Mouse (Mus musculus) hindbrain, embryonic 16.5 days (tissue): ENCODE results near the gene Catsperz. TPM values are rescaled to one million over a fixed set of nuclear protein-coding genes. Genes with fewer than 3 reads are reported as not detected.

Source experiments
- ATAC-seq: fragments of 200-750 bp; cut with Nextera tagmentation; 2 replicates; pipeline ENCODE4 v1.8.0; 2017; ENCODE audit warnings: moderate TSS enrichment, moderate library complexity
- H3K27ac ChIP-seq: fragments of 300-500 bp; sonication (generic); 2 replicates; pipeline ENCODE4 v1.5.1; 2014; ENCODE audit warnings: low read depth, mild to moderate bottlenecking, control low read depth, low read length, moderate library complexity
- H3K27me3 ChIP-seq: fragments of 300-500 bp; sonication (generic); replicated peaks from 2 replicates; pipeline ENCODE4 v1.6.1; 2014; ENCODE audit warnings: low read length; ENCODE audit not compliant: control insufficient read depth, insufficient read depth
- H3K36me3 ChIP-seq: fragments of 300-500 bp; sonication (generic); 2 replicates; pipeline ENCODE4 v1.6.1; 2014; ENCODE audit warnings: mild to moderate bottlenecking, low read length, moderate library complexity, mixed read lengths; ENCODE audit not compliant: control insufficient read depth, insufficient read depth
- H3K4me1 ChIP-seq: fragments of 300-500 bp; sonication (generic); 2 replicates; pipeline ENCODE4 v1.6.1; 2014; ENCODE audit warnings: low read depth, low read length; ENCODE audit not compliant: control insufficient read depth, insufficient read depth
- H3K4me2 ChIP-seq: fragments of 300-500 bp; sonication (generic); 2 replicates; pipeline ENCODE4 v1.6.1; 2014; ENCODE audit warnings: mild to moderate bottlenecking, low read length, control low read depth, moderate library complexity
- H3K4me3 ChIP-seq: fragments of 300-500 bp; sonication (generic); 2 replicates; pipeline ENCODE4 v1.5.1; 2014; ENCODE audit warnings: mild to moderate bottlenecking, low read length, control low read depth, moderate library complexity
- H3K9ac ChIP-seq: fragments of 300-500 bp; sonication (generic); 2 replicates; pipeline ENCODE4 v1.6.1; 2014; ENCODE audit warnings: low read depth, mild to moderate bottlenecking, control low read depth, low read length, moderate library complexity
- H3K9me3 ChIP-seq: fragments of 300-500 bp; sonication (generic); 2 replicates; pipeline ENCODE4 v1.6.1; 2014; ENCODE audit warnings: mild to moderate bottlenecking, low read length, moderate library complexity; ENCODE audit not compliant: control insufficient read depth
- WGBS: fragments of 180-500 bp; shearing (Covaris S2); extraction: QIAGEN DNeasy Blood & Tissue Kit; methylation state at CpG from one replicate; pipeline ENCODE4 v1.1.7; 2014; 5-methylcytosine and 5-hydroxymethylcytosine counted together
- polyA plus RNA-seq: library from polyadenylated mRNA; unstranded; fragments of >200 nt; fragmentation: Nextera tagmentation; extraction: Ambion mirVana; gene quantifications from 2 replicates; pipeline ENCODE4 v1.2.1, GENCODE M21; 2015

Gene Catsperz
- polyA plus RNA-seq, 1 experiment from 2014 or later = 3.3 TPM

DNA sequence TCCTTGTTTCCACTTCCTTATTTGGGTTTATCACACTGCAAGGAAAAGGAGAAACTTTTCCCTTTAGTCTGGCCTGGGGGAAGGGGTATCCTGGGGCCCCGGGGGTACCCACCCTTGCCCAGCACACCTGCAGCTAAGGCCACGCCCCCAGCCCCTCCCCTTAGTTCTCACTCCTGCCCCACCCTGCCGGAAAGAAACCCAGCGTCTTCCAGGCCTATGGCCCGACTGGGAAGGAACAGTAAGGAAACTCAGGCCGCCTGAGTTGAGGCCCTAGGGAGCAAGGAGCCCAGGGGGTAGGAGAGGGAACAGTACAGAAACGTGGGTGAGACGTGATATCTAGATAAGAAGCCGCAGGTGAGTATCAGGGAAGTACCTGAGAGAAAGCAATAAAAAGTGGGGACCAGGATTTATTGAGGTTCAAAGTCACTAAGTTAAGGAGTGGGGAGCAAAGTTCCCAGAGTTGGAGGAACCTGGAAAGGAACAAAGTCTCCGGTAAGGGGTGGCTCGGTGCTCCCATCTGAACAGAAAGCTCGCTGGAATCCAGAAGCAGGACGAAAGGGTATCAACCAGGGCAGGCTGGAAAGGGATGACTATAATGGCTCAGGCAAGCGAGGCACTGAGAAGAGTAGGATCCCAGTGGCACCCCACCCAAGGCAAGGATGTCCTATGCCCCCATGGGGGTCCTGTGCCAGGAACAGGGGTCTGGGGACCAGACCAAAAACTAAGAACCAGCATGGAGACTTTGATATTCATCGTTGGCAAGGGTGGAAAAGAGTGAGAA, 43.5 kb upstream of the Catsperz start:
- H3K36me3 ChIP-seq = no peaks in the 10 kb centered on the region
- H3K4me2 ChIP-seq = peak overlapping the region; percentile 54
- H3K9me3 ChIP-seq = no peaks in the 10 kb centered on the region
- peaks cover 11% of the 10 kb centered on the region for H3K4me1 ChIP-seq
- no peak for ATAC-seq
- no peak overlapping the region for H3K27ac ChIP-seq
- H3K4me3 ChIP-seq = peak overlapping the region; percentile 49
- peaks cover 10% of the 10 kb centered on the region for H3K27me3 ChIP-seq
- 15% methylated on average over 15 of the region's 15 CpGs for WGBS
- peak overlapping the region; percentile 7; the same call in 1 of the 2 replicates for H3K9ac ChIP-seq

DNA sequence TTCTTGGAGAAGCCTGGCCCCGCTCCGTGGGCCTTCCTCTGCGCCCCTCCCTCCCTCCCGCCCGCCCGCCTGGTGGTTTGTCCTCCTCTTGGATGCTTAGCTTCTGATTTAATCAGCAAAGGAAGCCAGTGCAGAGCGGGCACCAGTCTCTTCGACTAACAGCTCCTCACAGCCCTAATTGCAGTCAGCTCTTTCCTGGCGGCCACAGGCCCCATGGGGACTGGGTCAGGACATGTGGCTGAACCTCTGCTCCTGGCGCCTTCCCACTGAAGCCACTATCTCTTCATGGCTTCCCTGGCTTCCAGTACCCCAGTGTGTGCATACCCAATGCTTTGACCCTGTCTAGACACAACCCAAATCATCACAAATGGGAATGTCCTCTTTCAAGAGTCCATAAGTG, 31.3 kb upstream of the Catsperz start:
- H3K27ac ChIP-seq = no peak overlapping the region
- peaks cover 6% of the 10 kb centered on the region; the same call in 1 of the 2 replicates for H3K36me3 ChIP-seq
- peaks cover 11% of the 10 kb centered on the region for H3K4me1 ChIP-seq
- no peaks in the 10 kb centered on the region for H3K9me3 ChIP-seq
- no peaks in the 10 kb centered on the region for H3K27me3 ChIP-seq
- H3K4me2 ChIP-seq = no peak overlapping the region
- no peak for ATAC-seq
- H3K4me3 ChIP-seq = no peak overlapping the region
- WGBS = 85% methylated on average over 10 of the region's 10 CpGs
- H3K9ac ChIP-seq = no peak overlapping the region

GRCm38 (mm10) chr19:6955424-6955823, 30.2 kb upstream of the Catsperz start:
- Histone ChIP-seq H3K27ac (no peak overlapping the region), H3K4me2 (no peak overlapping the region), H3K4me1 (peaks cover 11% of the 10 kb centered on the region), H3K9ac (no peak overlapping the region), H3K4me3 (no peak overlapping the region), H3K36me3 (peaks cover 6% of the 10 kb centered on the region; the same call in 1 of the 2 replicates), H3K9me3 (no peaks in the 10 kb centered on the region), H3K27me3 (no peaks in the 10 kb centered on the region)
- ATAC-seq = no peak
- 96% methylated on average over 7 of the region's 7 CpGs for WGBS

DNA sequence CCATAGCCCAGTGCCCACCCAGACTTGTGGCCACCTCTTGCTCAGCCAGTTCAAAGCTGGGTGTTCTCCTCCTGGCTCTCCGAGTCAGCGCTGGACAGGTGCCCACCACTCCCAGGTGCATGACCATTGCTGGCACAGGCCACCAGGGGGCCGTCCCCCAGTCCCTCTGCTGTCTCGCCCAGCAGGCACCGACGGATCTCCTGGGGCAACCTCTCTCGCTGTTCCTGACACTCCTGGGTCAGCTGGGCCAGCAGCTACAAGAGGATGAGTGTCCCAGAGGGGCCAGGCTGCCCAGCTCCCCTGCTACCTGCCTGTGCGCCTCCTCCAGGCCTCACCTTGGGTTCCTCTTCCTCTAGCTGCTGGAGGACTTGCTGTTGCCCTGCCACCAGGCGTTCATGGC, 28.9 kb upstream of the Catsperz start:
- H3K4me3 ChIP-seq = no peak overlapping the region

GRCm38 (mm10) chr19:6952712-6953037, 27.5 kb upstream of the Catsperz start:
- H3K9me3 ChIP-seq = no peaks in the 10 kb centered on the region
- no peaks in the 10 kb centered on the region for H3K27me3 ChIP-seq
- peak overlapping the region; percentile 61; the same call in 1 of the 2 replicates for H3K4me3 ChIP-seq
- 36% methylated on average over 3 of the region's 3 CpGs for WGBS
- H3K9ac ChIP-seq = peak overlapping the region; percentile 77
- peak overlapping the region; percentile 96 for H3K27ac ChIP-seq
- peaks cover 6% of the 10 kb centered on the region; the same call in 1 of the 2 replicates for H3K36me3 ChIP-seq
- peak overlapping the region; percentile 98 for H3K4me2 ChIP-seq
- ATAC-seq = no peak
- peaks cover 19% of the 10 kb centered on the region for H3K4me1 ChIP-seq

More for the DNA sequence above, 28.9 kb upstream of the Catsperz start:
- ATAC-seq = no peak
- Histone ChIP-seq H3K4me2 (no peak overlapping the region), H3K9ac (no peak overlapping the region), H3K36me3 (peaks cover 6% of the 10 kb centered on the region; the same call in 1 of the 2 replicates), H3K9me3 (no peaks in the 10 kb centered on the region), H3K27ac (no peak overlapping the region), H3K4me1 (peaks cover 19% of the 10 kb centered on the region), H3K27me3 (no peaks in the 10 kb centered on the region)
- WGBS = 56% methylated on average over 9 of the region's 9 CpGs

DNA sequence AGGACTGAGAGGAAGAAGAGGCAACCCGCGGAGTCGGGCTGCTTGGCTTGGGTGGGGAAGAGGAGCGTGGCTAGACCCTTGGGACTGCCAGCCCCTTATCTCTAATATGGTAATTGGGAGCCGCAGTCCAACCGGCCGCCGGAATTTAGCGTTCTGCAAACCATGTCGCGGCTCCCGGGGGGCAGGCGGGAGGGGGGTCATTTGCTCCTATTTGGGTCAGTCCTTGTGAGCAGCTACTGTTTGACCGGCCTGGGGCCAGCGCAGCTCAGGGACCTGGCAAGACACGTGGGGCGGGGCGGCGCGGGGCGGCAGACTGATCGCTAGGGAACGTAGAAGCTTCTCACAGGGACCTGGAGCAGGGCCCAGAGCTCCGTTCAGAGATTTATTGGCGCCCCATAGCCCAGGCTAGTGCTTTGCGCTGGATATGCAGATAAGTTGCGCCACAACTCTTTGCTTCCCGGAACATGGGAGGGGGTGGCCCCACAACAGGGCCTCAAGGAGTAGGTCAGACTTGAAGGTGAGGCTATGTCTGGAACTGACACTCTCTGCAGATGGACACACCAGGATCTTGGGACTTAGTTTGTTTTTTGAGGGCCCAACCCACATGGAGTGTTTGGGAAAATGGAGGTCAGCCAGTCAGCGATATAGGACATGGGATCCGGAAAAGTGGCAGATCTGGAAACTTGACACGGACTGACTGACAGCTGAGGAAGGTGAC, 27.0 kb upstream of the Catsperz start:
- no peaks in the 10 kb centered on the region for H3K9me3 ChIP-seq
- peaks cover 6% of the 10 kb centered on the region for H3K36me3 ChIP-seq
- H3K4me3 ChIP-seq = peak overlapping the region; percentile 61
- WGBS = 3% methylated on average over 31 of the region's 31 CpGs
- peak overlapping the region; percentile 77 for H3K9ac ChIP-seq
- no peaks in the 10 kb centered on the region for H3K27me3 ChIP-seq
- peak overlapping the region; percentile 98 for H3K4me2 ChIP-seq
- peak overlapping the region; percentile 96 for H3K27ac ChIP-seq
- H3K4me1 ChIP-seq = peaks cover 19% of the 10 kb centered on the region
- peak; percentile 27 for ATAC-seq

- ATAC-seq = peak; percentile 88
- Histone ChIP-seq H3K27ac (peak overlapping the region; percentile 96), H3K4me1 (peaks cover 19% of the 10 kb centered on the region), H3K27me3 (no peaks in the 10 kb centered on the region), H3K9ac (peak overlapping the region; percentile 81), H3K4me2 (peak overlapping the region; percentile 98), H3K36me3 (peaks cover 6% of the 10 kb centered on the region), H3K9me3 (no peaks in the 10 kb centered on the region), H3K4me3 (peak overlapping the region; percentile 61)
- under 1% methylated on average over 35 of the region's 35 CpGs for WGBS
Observed at GRCm38 (mm10) chr19:6951381-6951968, 26.3 kb upstream of the Catsperz start.

- Histone ChIP-seq H3K4me3 (peak overlapping the region; percentile 61), H3K36me3 (peaks cover 4% of the 10 kb centered on the region; the same call in 1 of the 2 replicates), H3K9ac (peak overlapping the region; percentile 81), H3K4me1 (peaks cover 19% of the 10 kb centered on the region), H3K9me3 (no peaks in the 10 kb centered on the region), H3K27me3 (no peaks in the 10 kb centered on the region), H3K4me2 (peak overlapping the region; percentile 98), H3K27ac (peak overlapping the region; percentile 96)
- 0% methylated on average over 28 of the region's 28 CpGs for WGBS
- peak; percentile 40 for ATAC-seq
Observed at GRCm38 (mm10) chr19:6950613-6951153, 25.5 kb upstream of the Catsperz start.
